Mouse (Mus musculus) kidney, embryonic 14.5 days (tissue): Measurements from ENCODE around the gene Lhfpl3. TPM values are rescaled to one million over a fixed set of nuclear protein-coding genes. Genes with fewer than 3 reads are reported as not detected.

Source experiments
- ATAC-seq: fragments of 200-750 bp; cut with Nextera tagmentation; 2 replicates; pipeline ENCODE4 v1.8.0; 2017; ENCODE audit warnings: moderate number of reproducible peaks, mild to moderate bottlenecking, moderate TSS enrichment, moderate library complexity; ENCODE audit not compliant: low FRiP score, low TSS enrichment
- H3K27ac ChIP-seq: fragments of 300-500 bp; sonication (generic); 2 replicates; pipeline ENCODE4 v1.5.1; 2014; ENCODE audit warnings: low read depth, mild to moderate bottlenecking, low read length, moderate library complexity, mixed read lengths
- H3K27me3 ChIP-seq: fragments of 300-500 bp; sonication (generic); 2 replicates; pipeline ENCODE4 v1.6.1; 2014; ENCODE audit warnings: mild to moderate bottlenecking, low read length; ENCODE audit not compliant: control insufficient read depth, insufficient read depth
- H3K36me3 ChIP-seq: fragments of 300-500 bp; sonication (generic); 2 replicates; pipeline ENCODE4 v1.6.1; 2014; ENCODE audit warnings: low read length, mixed read lengths; ENCODE audit not compliant: control insufficient read depth, insufficient read depth
- H3K4me1 ChIP-seq: fragments of 300-500 bp; sonication (generic); 2 replicates; pipeline ENCODE4 v1.6.1; 2014; ENCODE audit warnings: low read length, mixed read lengths; ENCODE audit not compliant: control insufficient read depth, insufficient read depth
- H3K4me2 ChIP-seq: fragments of 300-500 bp; sonication (generic); replicated peaks from 2 replicates; pipeline ENCODE4 v1.6.1; 2014; ENCODE audit warnings: low read depth, mild to moderate bottlenecking, low read length
- H3K4me3 ChIP-seq: fragments of 300-500 bp; sonication (generic); 2 replicates; pipeline ENCODE4 v1.5.1; 2014; ENCODE audit warnings: mild to moderate bottlenecking, low read length
- H3K9ac ChIP-seq: fragments of 300-500 bp; sonication (generic); 2 replicates; pipeline ENCODE4 v1.6.1; 2014; ENCODE audit warnings: low read depth, mild to moderate bottlenecking, low read length, moderate library complexity
- H3K9me3 ChIP-seq: fragments of 300-500 bp; sonication (generic); 2 replicates; pipeline ENCODE4 v1.6.1; 2016; ENCODE audit warnings: low read length; ENCODE audit not compliant: control insufficient read depth
- WGBS: fragments of 180-500 bp; shearing (Covaris S2); extraction: QIAGEN DNeasy Blood & Tissue Kit; methylation state at CpG from one replicate; pipeline ENCODE4 v1.1.7; 2014; 5-methylcytosine and 5-hydroxymethylcytosine counted together
- polyA plus RNA-seq: library from polyadenylated mRNA; unstranded; fragments of >200 nt; fragmentation: Nextera tagmentation; extraction: Ambion mirVana; gene quantifications from 2 replicates; pipeline ENCODE4 v1.2.1, GENCODE M21; 2014

The Lhfpl3 gene
- polyA plus RNA-seq, 1 experiment from 2014 or later, result 0.19 TPM

GRCm38 (mm10) chr5:22986771-22987170 lies 240.9 kb downstream of the Lhfpl3 start:
- no peaks in the 10 kb centered on the region for H3K4me1 ChIP-seq
- H3K4me2 ChIP-seq, result no peak overlapping the region
- 93% methylated on average over 2 of the region's 2 CpGs for WGBS
- no peaks in the 10 kb centered on the region for H3K9me3 ChIP-seq
- no peaks in the 10 kb centered on the region for H3K36me3 ChIP-seq
- no peak overlapping the region for H3K9ac ChIP-seq
- H3K27ac ChIP-seq, result no peak overlapping the region
- no peak for ATAC-seq
- H3K4me3 ChIP-seq, result no peak overlapping the region
- no peaks in the 10 kb centered on the region for H3K27me3 ChIP-seq

GRCm38 (mm10) chr5:22999811-23000210 lies 254.0 kb downstream of the Lhfpl3 start:
- 86% methylated on average over 3 of the region's 3 CpGs for whole genome bisulfite sequencing
- no peak for ATAC-seq
- H3K27me3 ChIP-seq, result no peaks in the 10 kb centered on the region
- no peaks in the 10 kb centered on the region for H3K9me3 ChIP-seq
- H3K4me2 ChIP-seq, result no peak overlapping the region
- no peaks in the 10 kb centered on the region for H3K4me1 ChIP-seq
- no peak overlapping the region for H3K27ac ChIP-seq
- H3K36me3 ChIP-seq, result no peaks in the 10 kb centered on the region
- H3K4me3 ChIP-seq, result no peak overlapping the region
- H3K9ac ChIP-seq, result no peak overlapping the region

GRCm38 (mm10) chr5:23003123-23003797 lies 257.4 kb downstream of the Lhfpl3 start:
- 93% methylated on average over 2 of the region's 2 CpGs for WGBS
- Histone ChIP-seq H3K9me3 (no peaks in the 10 kb centered on the region), H3K9ac (no peak overlapping the region), H3K4me1 (no peaks in the 10 kb centered on the region), H3K4me3 (no peak overlapping the region), H3K27me3 (no peaks in the 10 kb centered on the region), H3K36me3 (no peaks in the 10 kb centered on the region), H3K4me2 (no peak overlapping the region), H3K27ac (no peak overlapping the region)
- ATAC-seq, result no peak

- no peak overlapping the region for H3K9ac ChIP-seq
- ATAC-seq, result no peak
- no peak overlapping the region for H3K4me3 ChIP-seq
- no peaks in the 10 kb centered on the region for H3K9me3 ChIP-seq
- no peaks in the 10 kb centered on the region for H3K4me1 ChIP-seq
- 87% methylated on average over 1 of the region's 1 CpGs for WGBS
- H3K27ac ChIP-seq, result no peak overlapping the region
- no peak overlapping the region for H3K4me2 ChIP-seq
- no peaks in the 10 kb centered on the region for H3K36me3 ChIP-seq
- no peaks in the 10 kb centered on the region for H3K27me3 ChIP-seq
Observed at GRCm38 (mm10) chr5:23006207-23006606, 260.3 kb downstream of the Lhfpl3 start.

- no peak for ATAC-seq
Observed at GRCm38 (mm10) chr5:23010460-23010859, 264.6 kb downstream of the Lhfpl3 start.

GRCm38 (mm10) chr5:23013997-23014396 lies 268.1 kb downstream of the Lhfpl3 start:
- Histone ChIP-seq H3K9me3 (no peaks in the 10 kb centered on the region), H3K27me3 (no peaks in the 10 kb centered on the region), H3K9ac (no peak overlapping the region), H3K4me3 (no peak overlapping the region), H3K36me3 (no peaks in the 10 kb centered on the region), H3K4me1 (no peaks in the 10 kb centered on the region), H3K4me2 (no peak overlapping the region), H3K27ac (no peak overlapping the region)
- no peak for ATAC-seq

More at GRCm38 (mm10) chr5:23010460-23010859, 264.6 kb downstream of the Lhfpl3 start:
- Histone ChIP-seq H3K27ac (no peak overlapping the region), H3K9me3 (no peaks in the 10 kb centered on the region), H3K36me3 (no peaks in the 10 kb centered on the region), H3K4me3 (no peak overlapping the region), H3K4me1 (no peaks in the 10 kb centered on the region), H3K4me2 (no peak overlapping the region), H3K9ac (no peak overlapping the region), H3K27me3 (no peaks in the 10 kb centered on the region)
- WGBS, result 77% methylated on average over 1 of the region's 1 CpGs

- Histone ChIP-seq H3K4me2 (no peak overlapping the region), H3K4me3 (no peak overlapping the region), H3K36me3 (no peaks in the 10 kb centered on the region), H3K9ac (no peak overlapping the region), H3K27me3 (no peaks in the 10 kb centered on the region), H3K27ac (no peak overlapping the region), H3K4me1 (no peaks in the 10 kb centered on the region), H3K9me3 (no peaks in the 10 kb centered on the region)
- WGBS, result 62% methylated on average over 8 of the region's 8 CpGs
- no peak for ATAC-seq
Observed at GRCm38 (mm10) chr5:23015587-23016335, 269.9 kb downstream of the Lhfpl3 start.

- Histone ChIP-seq H3K36me3 (no peaks in the 10 kb centered on the region), H3K4me1 (no peaks in the 10 kb centered on the region), H3K4me2 (no peak overlapping the region), H3K9ac (no peak overlapping the region), H3K4me3 (no peak overlapping the region), H3K27ac (no peak overlapping the region), H3K27me3 (no peaks in the 10 kb centered on the region), H3K9me3 (no peaks in the 10 kb centered on the region)
- ATAC-seq, result no peak
- 80% methylated on average over 6 of the region's 6 CpGs for WGBS
Observed at GRCm38 (mm10) chr5:23034944-23035726, 289.3 kb downstream of the Lhfpl3 start.

GRCm38 (mm10) chr5:23035727-23036029 lies 289.8 kb downstream of the Lhfpl3 start:
- Histone ChIP-seq H3K4me3 (no peak overlapping the region), H3K27ac (no peak overlapping the region), H3K36me3 (no peaks in the 10 kb centered on the region), H3K9ac (no peak overlapping the region), H3K4me1 (no peaks in the 10 kb centered on the region), H3K9me3 (no peaks in the 10 kb centered on the region), H3K4me2 (no peak overlapping the region), H3K27me3 (no peaks in the 10 kb centered on the region)
- WGBS, result 74% methylated on average over 5 of the region's 5 CpGs
- ATAC-seq, result no peak
